Mouse (Mus musculus) hindbrain, postnatal 0 days (tissue): ENCODE data around the gene Pax3. TPM values are rescaled to one million over a fixed set of nuclear protein-coding genes. Genes with fewer than 3 reads are reported as not detected.

Experiments used
- ATAC-seq: fragments of 200-750 bp; cut with Nextera tagmentation; 2 replicates; pipeline ENCODE4 v1.8.0; 2017; ENCODE audit warnings: mild to moderate bottlenecking, moderate TSS enrichment, moderate library complexity
- DNase-seq: peaks from one replicate; pipeline ENCODE4 v3.0.0-alpha.2; 2015; ENCODE audit warnings: low spot score
- H3K27ac ChIP-seq: fragments of 300-500 bp; sonication (generic); 2 replicates; pipeline ENCODE4 v1.5.1; 2014; ENCODE audit warnings: mild to moderate bottlenecking
- H3K27me3 ChIP-seq: fragments of 300-500 bp; sonication (generic); 2 replicates; pipeline ENCODE4 v1.6.1; 2014; ENCODE audit warnings: low read length, mixed read lengths; ENCODE audit not compliant: insufficient read depth
- H3K36me3 ChIP-seq: fragments of 300-500 bp; sonication (generic); 2 replicates; pipeline ENCODE4 v1.6.1; 2014; ENCODE audit warnings: low read length, mixed read lengths; ENCODE audit not compliant: insufficient read depth
- H3K4me1 ChIP-seq: fragments of 300-500 bp; sonication (generic); 2 replicates; pipeline ENCODE4 v1.6.1; 2014; ENCODE audit warnings: antibody characterized with exemption, low read length, mixed read lengths; ENCODE audit not compliant: insufficient read depth
- H3K4me2 ChIP-seq: fragments of 300-500 bp; sonication (generic); 2 replicates; pipeline ENCODE4 v1.6.1; 2014; ENCODE audit warnings: low read depth, mild to moderate bottlenecking, low read length, moderate library complexity, mixed read lengths
- H3K4me3 ChIP-seq: fragments of 300-500 bp; sonication (generic); 2 replicates; pipeline ENCODE4 v1.5.1; 2014; ENCODE audit warnings: low read length
- H3K9ac ChIP-seq: fragments of 300-500 bp; sonication (generic); replicated peaks from 2 replicates; pipeline ENCODE4 v1.6.1; 2014; ENCODE audit warnings: mild to moderate bottlenecking, low read length, moderate library complexity, mixed read lengths
- H3K9me3 ChIP-seq: fragments of 300-500 bp; sonication (generic); 2 replicates; pipeline ENCODE4 v1.6.1; 2016; ENCODE audit warnings: low read length, mixed read lengths
- CTCF ChIP-seq: IDR thresholded peaks from 2 replicates; pipeline ENCODE4 v1.5.1; 2016; ENCODE audit warnings: antibody characterized with exemption, control low read depth, low read depth
- WGBS: fragments of 180-500 bp; shearing (Covaris S2); extraction: QIAGEN DNeasy Blood & Tissue Kit; methylation state at CpG from one replicate; pipeline ENCODE4 v1.1.7; 2014; 5-methylcytosine and 5-hydroxymethylcytosine counted together
- polyA plus RNA-seq: library from polyadenylated mRNA; unstranded; fragments of >200 nt; fragmentation: Nextera tagmentation; extraction: Ambion mirVana; gene quantifications from 2 replicates; pipeline ENCODE4 v1.2.1, GENCODE M21; 2015
- total RNA-seq: library from RNA; depleted of rRNA; stranded (reverse); fragments of >200 nt; gene quantifications from 2 replicates; pipeline ENCODE4 v1.2.3, GENCODE M21; 2014

Pax3 gene
- total and polyA plus RNA-seq, 2 experiments from 2014 or later = 8.0 to 14.0 TPM

DNA sequence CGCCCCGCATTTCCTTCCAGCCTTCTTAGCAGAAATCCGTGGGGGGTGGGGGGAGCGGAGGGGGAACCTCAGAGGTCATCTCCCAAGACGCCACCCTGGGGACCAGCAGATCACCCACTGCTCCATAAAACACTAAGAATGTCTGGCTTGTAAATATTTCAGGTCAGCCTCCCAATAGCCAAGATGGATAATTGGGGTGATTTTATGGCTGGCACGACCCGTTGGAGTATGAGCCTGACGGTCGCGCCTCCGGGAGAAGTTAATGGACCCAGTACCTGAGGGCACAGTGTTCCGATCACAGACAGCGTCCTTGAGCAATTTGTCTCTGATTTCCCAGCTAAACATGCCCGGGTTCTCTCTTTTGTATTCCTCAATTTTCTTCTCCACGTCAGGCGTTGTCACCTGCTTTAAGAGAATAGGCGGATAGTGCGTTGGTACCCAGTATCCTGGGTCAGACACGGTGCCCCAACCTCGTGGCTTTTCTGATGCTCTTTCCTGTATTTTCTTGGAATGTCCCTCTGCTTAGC lies 3.4 kb downstream of the Pax3 start:
- no peaks in the 10 kb centered on the region for H3K36me3 ChIP-seq
- no peak for TF ChIP-seq CTCF
- H3K27me3 ChIP-seq = peaks cover 25% of the 10 kb centered on the region
- peak overlapping the region; percentile 41; the same call in 1 of the 2 replicates for H3K27ac ChIP-seq
- DNase-seq (no peak), ATAC-seq (no peak)
- WGBS = 3% methylated on average over 20 of the region's 20 CpGs
- H3K9me3 ChIP-seq = no peaks in the 10 kb centered on the region
- peak overlapping the region; percentile 51 for H3K9ac ChIP-seq
- H3K4me1 ChIP-seq = no peaks in the 10 kb centered on the region
- H3K4me3 ChIP-seq = peak overlapping the region; percentile 51
- peak overlapping the region; percentile 58 for H3K4me2 ChIP-seq

DNA sequence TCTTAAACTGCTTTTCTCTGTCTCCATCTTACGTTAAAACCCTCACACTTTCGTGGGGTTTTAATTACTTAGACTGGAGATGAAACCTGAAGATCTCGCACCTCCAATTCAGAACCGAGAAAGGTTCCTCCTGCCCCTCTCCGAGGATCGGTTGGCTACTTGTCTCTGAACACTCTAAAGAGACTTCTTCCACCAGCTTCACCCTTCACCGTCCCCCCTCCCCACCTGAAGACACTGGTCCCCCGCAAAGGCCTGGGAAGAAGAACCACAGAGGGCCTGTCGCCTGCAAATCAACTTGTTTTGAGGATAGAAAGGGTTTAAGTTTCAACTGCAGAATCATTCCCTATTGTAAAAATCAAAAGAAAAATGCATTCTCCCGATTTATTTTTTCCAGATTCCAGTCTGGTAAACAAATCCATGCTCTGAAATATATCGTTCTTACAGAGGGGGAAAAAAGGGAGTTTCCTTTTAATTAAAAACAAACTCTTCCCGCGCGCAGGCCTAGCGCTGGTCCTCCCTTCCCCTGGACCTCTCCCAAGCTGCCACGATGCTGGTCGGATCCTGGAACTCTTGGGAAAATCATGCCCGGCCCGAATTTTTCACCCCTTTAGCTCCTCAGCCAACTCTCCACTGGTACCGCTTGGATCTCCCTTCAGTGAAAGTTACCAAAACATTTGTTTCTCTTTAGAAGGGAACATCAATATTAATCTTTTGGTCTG lies 4.0 kb downstream of the Pax3 start:
- no peaks in the 10 kb centered on the region for H3K4me1 ChIP-seq
- H3K36me3 ChIP-seq = no peaks in the 10 kb centered on the region
- ATAC-seq (no peak), DNase-seq (peak; percentile 15)
- H3K27me3 ChIP-seq = peaks cover 22% of the 10 kb centered on the region
- 8% methylated on average over 20 of the region's 20 CpGs for WGBS
- H3K9me3 ChIP-seq = no peaks in the 10 kb centered on the region
- peak overlapping the region; percentile 65 for H3K27ac ChIP-seq
- TF ChIP-seq CTCF = no peak
- H3K9ac ChIP-seq = peak overlapping the region; percentile 51
- H3K4me2 ChIP-seq = peak overlapping the region; percentile 58
- peak overlapping the region; percentile 51 for H3K4me3 ChIP-seq

DNA sequence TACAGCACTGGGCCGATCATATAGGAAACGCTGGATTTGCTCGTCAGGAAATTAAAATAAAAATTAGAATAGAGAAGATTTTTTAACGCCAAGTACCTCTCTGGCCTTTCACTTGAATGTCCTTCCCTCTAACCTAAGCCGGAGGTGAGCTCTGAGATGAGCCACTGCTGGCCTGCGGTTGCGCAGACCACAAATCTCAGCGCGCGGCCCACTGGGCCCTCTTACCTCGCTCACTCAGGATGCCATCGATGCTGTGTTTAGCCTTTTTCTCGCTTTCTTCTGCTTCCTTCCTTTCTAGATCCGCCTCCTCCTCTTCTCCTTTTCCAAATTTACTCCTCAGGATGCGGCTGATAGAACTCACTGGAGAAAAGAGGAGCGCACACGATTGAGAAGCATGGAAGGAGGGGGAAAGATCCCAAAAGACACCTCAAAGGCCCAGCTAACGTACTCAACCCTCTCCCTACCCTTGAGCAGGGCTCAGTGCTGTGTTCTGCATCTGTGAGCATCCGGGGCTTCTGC lies 4.7 kb downstream of the Pax3 start:
- H3K4me3 ChIP-seq = peak overlapping the region; percentile 51
- H3K9ac ChIP-seq = peak overlapping the region; percentile 51
- H3K9me3 ChIP-seq = no peaks in the 10 kb centered on the region
- H3K4me2 ChIP-seq = peak overlapping the region; percentile 58
- H3K27me3 ChIP-seq = peaks cover 18% of the 10 kb centered on the region
- DNase-seq (no peak), ATAC-seq (no peak)
- H3K36me3 ChIP-seq = no peaks in the 10 kb centered on the region
- no peak for TF ChIP-seq CTCF
- H3K27ac ChIP-seq = peak overlapping the region; percentile 65
- 21% methylated on average over 19 of the region's 19 CpGs for WGBS
- no peaks in the 10 kb centered on the region for H3K4me1 ChIP-seq

DNA sequence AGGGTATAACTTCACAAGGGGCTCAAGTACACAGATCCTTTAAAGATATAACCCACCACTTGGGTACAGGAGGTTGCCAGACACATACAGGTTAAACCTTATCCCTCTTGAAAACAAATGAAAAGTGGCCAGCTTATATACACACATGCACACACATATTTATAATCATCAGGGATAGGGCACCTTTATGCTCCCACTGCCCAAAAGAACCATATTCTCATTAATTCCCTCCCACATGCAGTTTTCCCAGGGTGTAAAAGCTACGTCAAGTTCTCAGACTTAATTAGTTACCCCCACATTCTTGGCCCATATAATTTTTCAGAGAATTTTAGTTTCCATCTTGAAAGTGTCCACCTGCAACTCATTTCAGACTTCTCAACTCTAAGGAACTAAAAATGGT lies 5.2 kb downstream of the Pax3 start:
- Histone ChIP-seq H3K9ac (peak overlapping the region; percentile 51; the same call in 1 of the 2 replicates), H3K27ac (peak overlapping the region; percentile 82; the same call in 1 of the 2 replicates), H3K4me2 (peak overlapping the region; percentile 58), H3K9me3 (no peaks in the 10 kb centered on the region), H3K4me3 (peak overlapping the region; percentile 51), H3K27me3 (peaks cover 14% of the 10 kb centered on the region), H3K36me3 (no peaks in the 10 kb centered on the region), H3K4me1 (no peaks in the 10 kb centered on the region)
- no peak for TF ChIP-seq CTCF
- DNase-seq (no peak), ATAC-seq (no peak)
- WGBS = 57% methylated on average over 1 of the region's 1 CpGs

DNA sequence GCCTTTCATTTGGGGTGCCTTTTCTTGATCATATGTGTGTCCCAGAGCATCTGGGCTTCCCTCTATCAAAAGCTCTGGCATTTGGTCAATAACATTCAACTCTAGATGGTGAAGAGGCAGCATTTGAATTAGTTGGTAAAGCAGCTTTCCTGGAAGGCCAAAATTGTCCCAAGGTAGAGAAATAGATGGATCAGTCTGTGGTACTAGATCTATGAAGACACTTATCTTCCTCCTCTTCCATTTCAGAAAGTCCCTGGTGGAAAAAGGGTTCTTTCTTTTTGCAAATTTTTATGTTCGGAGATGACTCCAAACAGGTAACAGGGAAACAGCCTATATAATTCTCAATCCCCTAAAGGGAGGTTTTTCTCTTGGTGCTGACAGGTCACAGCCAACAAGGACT lies 5.6 kb downstream of the Pax3 start:
- WGBS = 57% methylated on average over 1 of the region's 1 CpGs
- Histone ChIP-seq H3K4me3 (peak overlapping the region; percentile 17), H3K4me1 (no peaks in the 10 kb centered on the region), H3K36me3 (no peaks in the 10 kb centered on the region), H3K9me3 (no peaks in the 10 kb centered on the region), H3K27ac (peak overlapping the region; percentile 82), H3K4me2 (peak overlapping the region; percentile 58), H3K27me3 (peaks cover 10% of the 10 kb centered on the region), H3K9ac (peak overlapping the region; percentile 51)
- ATAC-seq (no peak), DNase-seq (no peak)
- TF ChIP-seq CTCF = no peak

DNA sequence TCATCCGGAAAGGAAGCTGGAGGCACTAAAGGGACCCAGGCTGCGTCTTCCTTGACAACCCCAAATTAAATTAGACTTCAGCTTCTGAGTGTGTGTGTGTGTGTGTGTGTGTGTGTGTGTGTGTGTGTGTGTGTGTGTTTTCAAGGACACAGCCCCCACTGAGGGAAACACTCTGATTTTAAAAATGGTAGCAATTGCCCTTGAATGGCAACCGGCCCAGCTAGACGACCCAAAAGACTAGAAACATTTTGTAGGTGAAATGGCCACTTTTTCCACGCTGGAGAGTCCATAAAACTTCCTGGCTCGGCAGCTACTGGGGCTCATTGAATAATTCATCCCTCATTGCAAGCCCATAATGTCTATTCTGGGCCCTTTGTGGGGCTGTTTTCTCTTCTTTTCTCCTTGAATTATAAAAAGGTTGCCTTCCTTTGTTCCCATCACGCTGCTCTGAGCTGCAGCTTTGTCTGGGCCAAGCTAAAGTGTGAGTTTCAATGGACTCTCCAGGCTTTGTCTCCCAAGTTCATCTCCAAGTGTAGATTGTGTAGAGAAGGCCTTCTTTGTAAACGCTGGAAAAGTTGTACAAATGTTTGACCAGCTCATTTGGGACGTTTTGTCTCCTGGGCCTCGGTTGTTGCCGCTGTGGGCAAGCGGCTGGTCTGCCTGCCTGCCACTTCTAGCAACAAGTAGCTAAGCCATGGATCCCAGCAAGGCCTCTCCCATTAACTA lies 6.4 kb downstream of the Pax3 start:
- H3K9me3 ChIP-seq = no peaks in the 10 kb centered on the region
- ATAC-seq = peak; percentile 64
- peaks cover 14% of the 10 kb centered on the region for H3K27me3 ChIP-seq
- no peak for TF ChIP-seq CTCF
- peak overlapping the region; percentile 64 for H3K4me2 ChIP-seq
- no peaks in the 10 kb centered on the region for H3K4me1 ChIP-seq
- DNase-seq = peak; percentile 64
- no peaks in the 10 kb centered on the region for H3K36me3 ChIP-seq
- H3K27ac ChIP-seq = peak overlapping the region; percentile 82
- WGBS = 10% methylated on average over 12 of the region's 12 CpGs
- H3K9ac ChIP-seq = peak overlapping the region; percentile 19; the same call in 1 of the 2 replicates
- H3K4me3 ChIP-seq = peak overlapping the region; percentile 42
